Mouse (Mus musculus): ENCODE measurements around the gene Gm21818.
"Not testable (repeated sequence)": the region's sequence is repeated elsewhere in the genome, so short reads cannot be mapped to it uniquely, and the experiment has no call there.

Gm21818 gene

DNA sequence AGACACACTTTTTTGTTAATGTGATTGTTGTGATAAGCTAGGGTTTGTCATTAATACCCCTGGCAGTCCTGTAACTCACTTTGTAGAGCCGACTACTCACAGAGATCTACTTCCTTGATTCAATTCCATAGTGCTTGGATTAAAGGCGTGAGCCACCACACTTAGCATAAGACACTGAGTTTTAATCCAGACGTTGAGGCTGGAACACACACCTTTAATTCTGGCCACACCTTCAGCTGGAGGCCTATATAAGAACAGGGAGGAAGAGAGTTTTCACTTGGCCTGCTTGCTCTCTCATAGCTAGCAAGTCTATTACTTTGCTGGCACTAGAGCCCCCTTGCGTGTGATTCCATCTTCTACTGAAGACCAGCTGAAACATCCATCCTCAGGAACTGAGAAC, at the start of gene Gm21818:
TSS of gene Gm21818 (plus strand) at position 301 of the 400 bp plus-strand sequence.
- DNase-seq (ENCODE audit: low read depth, low spot score): not testable (repeated sequence)

DNA sequence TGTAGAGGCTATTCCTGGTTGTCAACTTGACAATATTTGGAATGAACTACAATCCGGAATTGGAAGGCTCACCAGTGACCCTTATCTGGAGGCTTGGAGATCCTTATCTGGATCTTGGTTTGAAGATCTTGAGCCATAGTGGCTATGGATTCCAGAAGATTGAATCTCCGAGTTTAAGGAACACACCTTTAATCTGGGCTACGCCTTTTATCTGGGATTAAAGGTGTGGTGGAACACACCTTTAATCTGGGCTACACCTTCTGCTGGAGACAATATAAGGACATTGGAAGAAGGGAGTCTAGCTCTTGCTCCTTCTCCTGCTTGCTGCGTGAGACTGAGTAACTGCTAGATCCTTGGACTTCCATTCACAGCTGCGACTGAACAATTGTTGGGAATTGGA, 32.3 kb upstream of the Gm21818 start, which contains the start of gene Gm20767:
TSS of gene Gm20767 (plus strand) at position 301 of the 400 bp plus-strand sequence.
- not testable (repeated sequence) for DNase-seq (ENCODE audit: low read depth, low spot score)

DNA sequence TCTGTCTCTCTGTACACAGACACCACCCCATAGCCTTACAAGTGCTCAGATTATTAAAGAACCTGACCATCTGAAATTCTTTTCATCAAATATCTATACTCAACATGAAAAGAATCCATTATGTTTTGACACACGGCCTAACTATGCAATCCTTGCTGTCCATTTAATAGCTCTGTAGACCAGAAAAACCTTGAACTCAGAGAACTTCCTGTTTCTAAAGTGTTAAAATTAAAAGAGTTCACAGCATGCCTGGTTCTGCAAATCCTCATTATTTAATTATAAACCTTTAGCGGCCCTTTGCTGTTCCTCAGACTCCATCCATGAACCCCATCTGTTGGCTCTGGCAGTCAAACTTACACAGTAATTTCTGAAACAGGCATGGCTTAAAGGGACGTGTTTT, 29.9 kb upstream of the Gm21818 start:
- DNase-seq (ENCODE audit: low read depth, low spot score): not testable (repeated sequence)

GRCm38 (mm10) chr13:120149660-120150407, 22.4 kb upstream of the Gm21818 start:
- DNase-seq (ENCODE audit: low read depth, low spot score): not testable (repeated sequence)

DNA sequence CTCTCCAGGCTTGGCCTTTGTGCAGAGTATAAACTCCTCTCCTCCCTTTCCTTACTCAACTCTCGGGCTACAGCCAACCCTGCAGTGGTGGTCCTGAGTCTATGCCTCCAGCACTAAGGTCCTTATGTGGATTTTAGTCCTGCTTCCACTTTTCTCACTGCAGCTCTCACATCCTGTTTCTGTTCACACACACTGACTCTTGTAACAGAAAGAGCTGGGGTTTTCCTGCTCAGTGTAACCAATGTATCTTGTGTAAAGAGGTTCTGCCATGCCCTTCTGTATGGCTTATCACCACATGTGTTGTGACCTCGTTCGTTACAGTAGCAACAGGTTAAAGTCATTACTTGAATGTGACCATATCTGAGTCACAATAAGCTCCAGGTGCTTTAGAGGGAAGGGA, 21.6 kb upstream of the Gm21818 start:
- not testable (repeated sequence) for DNase-seq (ENCODE audit: low read depth, low spot score)

GRCm38 (mm10) chr13:120168301-120168700, 3.9 kb upstream of the Gm21818 start:
- not testable (repeated sequence) for DNase-seq (ENCODE audit: low read depth, low spot score)

- DNase-seq (ENCODE audit: low read depth, low spot score): not testable (repeated sequence)
Observed at GRCm38 (mm10) chr13:120196189-120196821, 24.1 kb downstream of the Gm21818 start.

DNA sequence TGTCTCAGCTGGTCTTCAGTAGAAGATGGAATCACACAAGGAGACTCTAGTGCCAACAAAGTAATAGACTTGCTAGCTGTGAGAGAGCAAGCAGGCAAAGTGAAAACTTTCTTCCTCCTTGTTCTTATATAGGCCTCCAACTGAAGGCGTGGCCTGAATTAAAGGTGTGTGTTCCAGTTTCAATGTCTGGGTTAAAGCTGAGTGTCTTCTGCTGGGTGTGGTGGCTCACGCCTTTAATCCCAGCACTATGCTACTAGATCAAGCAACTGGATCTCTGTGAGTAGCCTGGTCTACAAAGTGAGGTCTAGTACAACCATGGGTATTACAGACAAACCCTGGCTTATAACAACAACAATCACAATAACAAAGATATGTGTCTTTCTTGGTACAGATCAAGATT, 43.6 kb downstream of the Gm21818 start, which contains the start of gene Gm21762:
TSS of gene Gm21762 (minus strand) at position 101 of the 400 bp plus-strand sequence.
- DNase-seq (ENCODE audit: low read depth, low spot score): not testable (repeated sequence)

- DNase-seq (ENCODE audit: low read depth, low spot score): not testable (repeated sequence)
Observed at GRCm38 (mm10) chr13:120220922-120221321, 48.7 kb downstream of the Gm21818 start.

DNA sequence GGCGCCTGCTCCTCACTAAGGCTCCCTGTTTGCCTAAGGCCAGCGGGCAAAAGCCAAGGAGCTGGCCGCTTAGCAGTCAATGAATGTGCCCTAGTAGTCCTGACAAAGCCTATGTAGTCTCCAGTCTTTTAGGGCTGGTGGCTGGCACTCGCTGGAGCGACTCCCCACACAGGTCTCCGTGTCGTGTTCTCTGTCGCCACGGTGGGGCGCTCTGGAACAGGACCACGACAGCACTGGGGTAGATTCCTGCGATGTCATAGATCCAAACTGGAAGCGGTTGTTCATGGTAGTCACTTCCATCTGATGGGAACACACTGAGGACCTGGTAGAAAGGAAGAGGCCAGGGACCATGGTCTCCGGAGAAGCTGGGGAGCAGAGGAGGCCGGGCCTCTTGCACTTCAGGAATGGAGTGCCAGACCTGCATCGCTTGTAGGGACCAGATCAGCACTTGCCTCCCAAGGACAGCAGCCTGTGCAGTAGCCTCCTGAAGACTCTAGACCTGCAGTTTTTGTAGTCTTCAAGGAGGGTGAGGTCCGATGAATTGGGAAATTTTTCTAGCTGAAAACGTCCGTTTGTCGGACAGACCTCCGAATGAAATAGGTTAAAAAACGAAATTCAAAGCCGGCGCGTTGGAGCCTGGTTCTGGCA, 50.9 kb downstream of the Gm21818 start:
- not testable (repeated sequence) for DNase-seq (ENCODE audit: low read depth, low spot score)
